Mouse (Mus musculus): ENCODE results near the gene Safb.
A peak's percentile ranks its signal among the peaks of the same experiment; 100 is the strongest.
"Not testable (repeated sequence)": the region's sequence is repeated elsewhere in the genome, so short reads cannot be mapped to it uniquely, and the experiment has no call there.

Gene Safb

GRCm38 (mm10) chr17:56609452-56610171, 25.0 kb downstream of the Safb start, which contains the start of gene 2410015M20Rik:
TSS of gene 2410015M20Rik (minus strand) at chr17:56609771.
- peak; percentile 93 to 94 for DNase-seq (ENCODE audit: low spot score in 2 of 2)

GRCm38 (mm10) chr17:56611323-56611722, 26.7 kb downstream of the Safb start:
- DNase-seq (ENCODE audit: low spot score in 2 of 2): no peak

- DNase-seq (ENCODE audit: low spot score in 2 of 2): no peak
Observed at GRCm38 (mm10) chr17:56611861-56612564, 27.4 kb downstream of the Safb start.

- DNase-seq (ENCODE audit: low spot score in 2 of 2): not testable (repeated sequence)
Observed at GRCm38 (mm10) chr17:56612565-56612939, 27.9 kb downstream of the Safb start.

DNA sequence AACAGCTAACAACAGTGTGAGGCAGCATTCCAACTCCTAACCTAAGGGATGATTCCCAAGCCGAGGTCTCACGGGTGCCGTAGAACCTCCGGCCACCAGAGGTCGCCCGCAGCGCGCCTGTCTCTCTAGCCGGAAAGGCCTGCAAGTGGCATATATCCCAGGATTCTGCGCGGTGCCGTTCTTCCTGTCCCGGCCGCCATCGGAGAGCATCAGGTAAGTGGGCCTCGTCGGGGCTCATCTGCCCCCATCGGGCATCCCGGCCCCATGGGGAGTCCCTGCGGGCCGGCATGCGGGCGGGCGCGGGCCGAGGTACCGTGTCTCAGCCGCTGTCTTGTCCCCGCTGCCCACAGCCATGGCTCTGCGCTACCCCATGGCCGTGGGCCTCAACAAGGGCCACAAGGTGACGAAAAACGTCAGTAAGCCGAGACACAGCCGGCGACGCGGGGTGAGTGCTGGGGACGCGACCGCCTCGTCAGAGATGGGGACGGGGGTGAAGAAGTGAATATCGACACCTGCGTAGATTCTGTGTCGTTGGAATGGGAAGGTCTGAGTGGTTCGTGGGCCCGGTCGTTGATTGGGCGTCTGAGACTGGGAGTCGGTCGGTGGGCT, 28.7 kb downstream of the Safb start, which contains the start of gene Rpl36:
TSS of gene Rpl36 (plus strand) at position 181 of the 609 bp plus-strand sequence.
- peak; percentile 87 to 91 for DNase-seq (ENCODE audit: low spot score in 2 of 2)

DNA sequence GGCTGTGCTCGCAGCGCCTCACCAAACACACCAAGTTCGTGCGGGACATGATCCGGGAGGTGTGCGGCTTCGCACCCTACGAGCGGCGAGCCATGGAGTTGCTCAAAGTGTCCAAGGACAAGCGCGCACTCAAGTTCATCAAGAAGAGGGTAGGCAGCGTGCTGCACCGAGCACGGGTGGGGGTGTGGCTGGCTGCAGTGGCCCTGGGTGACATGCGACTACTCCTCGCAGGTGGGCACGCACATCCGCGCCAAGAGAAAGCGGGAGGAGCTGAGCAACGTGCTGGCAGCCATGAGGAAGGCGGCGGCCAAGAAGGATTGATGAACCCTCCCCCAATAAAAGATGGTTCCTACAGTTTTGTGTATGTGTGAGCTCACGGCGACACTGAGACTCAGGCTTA, 29.3 kb downstream of the Safb start:
- DNase-seq (ENCODE audit: low spot score in 2 of 2): not testable (repeated sequence)

- no peak for DNase-seq (ENCODE audit: low spot score in 2 of 2)
Observed at GRCm38 (mm10) chr17:56614391-56615135, 29.9 kb downstream of the Safb start.

- no peak for DNase-seq (ENCODE audit: low spot score in 2 of 2)
Observed at GRCm38 (mm10) chr17:56615136-56615784, 30.6 kb downstream of the Safb start.

DNA sequence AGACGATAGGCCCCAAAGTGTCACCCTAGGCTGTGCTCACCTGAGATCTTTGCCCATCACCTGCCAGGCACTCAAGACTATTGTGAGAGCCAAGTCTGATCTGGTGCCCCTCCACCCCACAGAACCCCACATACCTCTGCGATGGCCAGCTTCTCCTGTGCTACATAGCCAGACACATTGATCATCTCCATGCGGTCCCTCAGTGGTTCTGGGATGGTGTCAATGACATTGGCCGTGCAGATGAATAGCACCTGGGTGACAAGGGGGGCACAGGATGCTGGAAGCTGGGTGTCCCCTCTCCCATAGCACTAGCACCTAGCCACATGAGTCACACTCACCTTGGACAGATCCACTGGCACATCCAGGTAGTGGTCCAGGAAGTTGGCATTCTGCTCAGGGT, 31.2 kb downstream of the Safb start:
- no peak for DNase-seq (ENCODE audit: low spot score in 2 of 2)

DNA sequence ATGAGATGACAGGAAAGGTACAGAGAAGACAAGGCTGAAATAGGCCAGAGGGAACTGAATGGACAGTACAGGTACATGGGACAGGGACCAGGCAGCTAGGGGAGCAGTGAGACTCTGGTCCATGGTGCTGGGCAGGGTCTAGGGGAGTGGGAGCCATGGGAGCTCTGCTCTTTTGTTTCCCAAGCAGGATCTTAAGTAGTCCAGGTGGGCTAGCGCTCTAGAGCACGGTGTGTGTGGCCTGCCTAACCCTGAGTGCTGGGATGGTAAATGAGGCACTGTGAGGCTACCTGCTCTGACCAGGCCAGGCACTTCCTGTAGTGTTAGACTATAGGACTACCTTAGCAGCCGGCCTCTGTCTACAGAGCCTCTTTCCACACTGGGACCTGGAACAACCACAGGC, 32.1 kb downstream of the Safb start:
- DNase-seq (ENCODE audit: low spot score in 2 of 2): no peak

GRCm38 (mm10) chr17:56617628-56618027, 33.0 kb downstream of the Safb start:
- no peak for DNase-seq (ENCODE audit: low spot score in 2 of 2)

DNA sequence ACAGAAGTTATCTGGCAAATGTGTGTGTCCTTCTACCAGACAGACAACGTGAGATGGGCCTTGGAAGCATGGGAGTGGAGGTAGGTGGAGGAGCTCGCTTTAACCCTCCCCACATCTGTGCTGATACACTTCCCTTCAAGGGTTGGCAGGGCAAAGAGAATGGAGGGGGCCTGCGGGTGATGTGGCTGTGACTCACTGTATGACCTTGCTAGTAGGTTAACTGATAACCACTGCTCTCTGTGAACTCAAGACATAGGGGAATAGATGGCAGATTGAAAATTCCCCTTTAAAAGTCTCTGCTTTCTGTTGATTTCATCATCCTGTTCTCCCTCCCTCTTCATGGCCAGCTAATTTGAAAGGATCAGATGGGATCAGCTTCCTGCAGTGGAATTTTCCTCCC, 40.9 kb downstream of the Safb start:
- no peak for DNase-seq (ENCODE audit: low spot score in 2 of 2)

DNA sequence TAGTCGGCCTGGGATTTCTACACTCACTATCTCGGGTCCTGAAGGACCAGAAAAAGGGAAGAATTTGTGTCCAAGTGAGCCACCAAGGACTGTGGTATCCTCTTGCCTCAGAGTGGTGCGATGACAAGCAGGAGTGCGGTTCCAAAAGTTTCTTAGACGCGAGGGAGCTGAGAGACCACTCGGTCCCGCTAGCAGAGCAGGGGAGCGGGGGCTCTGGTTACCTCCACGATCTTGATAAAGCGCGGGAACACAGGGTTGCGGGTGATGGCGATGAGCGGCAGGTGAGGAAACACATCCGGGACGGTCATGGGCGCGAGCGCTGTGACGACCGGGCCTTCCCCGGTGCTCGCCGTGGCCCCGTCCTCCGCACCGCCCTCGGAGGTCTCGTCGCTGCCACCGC, 41.6 kb downstream of the Safb start:
- no peak for DNase-seq (ENCODE audit: low spot score in 2 of 2)

- DNase-seq (ENCODE audit: low spot score in 2 of 2): peak; percentile 94 to 97
Observed at GRCm38 (mm10) chr17:56626754-56627470, 42.3 kb downstream of the Safb start, which contains the start of gene Lonp1. TSS of gene Lonp1 (minus strand) at chr17:56626887.

DNA sequence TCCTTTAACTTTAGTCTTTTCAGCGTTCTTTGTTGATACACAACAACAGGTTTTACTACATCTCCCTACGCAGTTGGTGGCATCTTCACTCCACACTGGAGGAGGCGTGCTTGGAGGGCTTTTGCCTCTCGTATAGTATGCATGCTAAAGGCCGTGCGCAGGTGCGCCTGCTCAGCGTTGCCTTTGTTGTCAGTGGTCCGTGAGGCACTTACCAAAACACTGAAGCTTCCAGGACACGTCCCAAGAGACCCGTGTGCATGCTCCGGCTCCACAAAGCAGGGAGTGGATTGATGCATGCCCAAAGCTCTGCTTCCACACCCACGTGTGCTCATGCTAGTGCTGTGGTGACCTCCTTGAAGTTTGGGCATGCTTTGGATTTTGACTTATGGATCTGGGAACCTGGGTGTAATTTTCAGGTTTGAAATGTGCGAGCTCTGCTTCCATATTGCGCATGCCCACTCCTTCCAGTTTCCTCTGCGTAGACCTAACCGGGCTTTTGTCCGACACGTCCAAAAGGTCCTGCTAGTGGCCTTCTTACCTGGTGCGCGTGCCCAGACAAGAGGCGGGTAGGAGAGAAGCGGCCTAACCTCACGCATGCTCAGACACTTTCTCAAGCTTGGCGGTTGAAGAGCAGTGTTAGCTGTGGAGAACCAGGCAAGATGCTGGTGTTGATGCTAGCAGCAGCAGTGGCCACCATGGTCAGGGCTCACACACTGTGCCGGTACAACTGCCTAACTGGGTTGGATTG, 43.1 kb downstream of the Safb start, which contains the start of gene Catsperd:
TSS of gene Catsperd (plus strand) at position 614 of the 748 bp plus-strand sequence.
- DNase-seq (ENCODE audit: low spot score in 2 of 2): no peak

GRCm38 (mm10) chr17:56629800-56630781, 45.5 kb downstream of the Safb start:
- not testable (repeated sequence) for DNase-seq (ENCODE audit: low spot score in 2 of 2)

GRCm38 (mm10) chr17:56631807-56632206, 47.2 kb downstream of the Safb start:
- DNase-seq (ENCODE audit: low spot score in 2 of 2): no peak

GRCm38 (mm10) chr17:56634023-56634422, 49.4 kb downstream of the Safb start:
- peak in 1 of 2 experiments; percentile 64 for DNase-seq (ENCODE audit: low spot score in 2 of 2)

DNA sequence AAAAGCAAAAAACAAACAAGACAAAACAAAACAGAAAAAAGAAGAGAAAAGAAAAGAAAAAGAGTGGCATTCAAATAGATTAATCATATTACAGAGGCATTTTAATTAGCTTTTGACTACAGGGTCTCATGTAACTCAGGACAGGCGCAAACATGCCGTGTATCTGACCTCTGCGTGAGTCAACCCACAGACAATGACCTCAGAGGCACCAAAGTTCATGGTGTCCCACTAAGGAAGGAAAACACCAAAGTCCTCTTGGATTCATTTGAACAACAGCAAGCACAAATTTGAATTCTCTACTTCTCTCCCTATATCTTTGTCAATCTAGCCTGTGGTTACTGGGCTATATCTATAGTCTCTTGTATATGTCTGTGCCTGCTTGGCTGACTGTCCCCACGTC, 58.6 kb downstream of the Safb start:
- no peak for DNase-seq (ENCODE audit: low spot score in 2 of 2)

Data from natural killer cell, adult 2 months (primary cell).